Mouse (Mus musculus) ES-CJ7 (cell line): ENCODE results near the gene Ap4s1.
"Not testable (repeated sequence)": the region's sequence is repeated elsewhere in the genome, so short reads cannot be mapped to it uniquely, and the experiment has no call there.

ENCODE experiments used
- DNase-seq: peaks from one replicate; pipeline ENCODE4 v3.0.0; 2011; ENCODE audit warnings: low read depth, low spot score

The Ap4s1 gene

GRCm38 (mm10) chr12:51690893-51691844, at the start of gene Ap4s1:
Gene Ap4s1 (plus strand): TSS chr12:51691033.
- peak; percentile 59 for DNase-seq

DNA sequence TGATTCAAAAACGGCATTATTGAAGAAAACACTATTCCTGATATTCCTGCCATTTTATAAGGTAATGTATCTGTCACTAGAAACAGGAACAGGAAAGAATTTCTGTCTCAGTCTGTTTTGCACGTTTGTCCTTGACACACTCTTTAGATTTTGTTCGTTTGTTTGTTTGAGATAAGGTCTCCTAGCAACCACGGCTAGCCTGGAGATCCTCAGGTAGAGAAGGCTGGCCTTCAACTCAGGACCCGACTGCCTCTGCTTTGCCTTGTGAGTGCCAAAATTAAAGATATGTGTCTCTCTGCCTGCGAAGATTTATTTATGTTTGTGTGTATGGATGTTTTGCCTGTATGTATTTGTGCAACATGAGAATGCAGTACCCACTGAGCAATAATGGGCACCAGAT, 49.0 kb upstream of the Ap4s1 start:
- no peak for DNase-seq

DNA sequence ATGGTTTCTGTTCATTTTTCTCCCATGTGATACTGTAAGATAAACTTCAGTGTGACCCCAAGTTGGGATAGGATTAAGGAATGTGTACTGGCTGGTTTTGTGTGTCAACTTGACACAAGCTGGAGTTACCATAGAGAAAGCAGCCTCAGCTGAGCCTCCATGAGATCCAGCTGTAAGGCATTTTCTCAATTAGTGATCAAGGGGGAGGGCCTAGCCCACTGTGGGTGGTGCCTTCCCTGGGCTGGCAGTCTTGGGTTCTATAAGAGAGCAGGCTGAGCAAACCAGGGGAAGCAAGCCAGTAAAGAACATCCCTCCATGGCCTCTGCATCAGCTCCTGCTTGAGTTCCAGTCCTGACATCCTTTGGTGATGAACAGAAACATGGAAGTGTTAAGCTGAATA, 41.4 kb upstream of the Ap4s1 start:
- DNase-seq, result not testable (repeated sequence)

DNA sequence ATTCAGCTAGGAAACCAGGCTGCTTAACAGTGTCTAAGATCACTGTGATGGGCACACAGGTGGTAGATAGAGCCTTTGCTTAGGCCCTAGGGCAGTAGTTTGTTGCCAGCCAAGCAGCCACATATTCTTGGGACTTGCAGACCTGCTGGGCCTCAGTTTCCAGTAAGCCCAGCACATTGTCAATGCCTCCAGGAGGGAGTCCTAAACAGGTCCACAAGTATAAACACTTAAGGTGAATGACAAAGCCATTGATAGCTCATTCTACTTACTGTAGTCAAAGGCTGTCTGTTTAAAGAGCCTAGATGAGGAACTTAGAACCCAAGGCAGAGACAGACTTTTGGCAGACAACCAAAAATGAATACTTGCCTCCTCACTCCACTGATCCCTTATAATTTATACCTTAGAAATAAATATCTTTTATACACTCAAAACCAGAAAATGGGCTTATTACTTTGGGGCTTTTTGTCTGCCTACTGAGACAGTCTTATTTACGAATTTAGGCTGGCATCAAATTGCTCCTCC, 34.8 kb upstream of the Ap4s1 start:
- DNase-seq, result peak; percentile 45

DNA sequence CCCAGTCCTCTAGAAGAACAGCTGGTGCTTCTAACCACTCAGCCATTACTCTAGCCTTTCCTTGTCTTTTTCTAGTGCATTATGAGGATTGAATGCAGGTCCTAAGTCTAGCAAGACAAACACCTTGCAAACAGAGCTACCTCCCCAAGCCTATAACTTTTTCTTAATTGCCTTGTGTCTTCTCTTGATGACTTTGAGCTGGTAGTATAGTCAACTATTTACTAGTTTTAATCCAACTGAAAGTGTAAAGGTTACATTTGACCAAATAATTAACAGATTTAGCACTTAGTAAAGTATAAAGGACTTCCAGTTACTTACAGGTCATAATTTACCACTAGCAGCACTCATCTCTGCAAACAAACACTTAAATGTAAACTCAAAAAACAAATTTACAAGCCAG, 27.8 kb upstream of the Ap4s1 start:
- DNase-seq, result no peak

- no peak for DNase-seq
Observed at GRCm38 (mm10) chr12:51663908-51664307, 26.9 kb upstream of the Ap4s1 start.

DNA sequence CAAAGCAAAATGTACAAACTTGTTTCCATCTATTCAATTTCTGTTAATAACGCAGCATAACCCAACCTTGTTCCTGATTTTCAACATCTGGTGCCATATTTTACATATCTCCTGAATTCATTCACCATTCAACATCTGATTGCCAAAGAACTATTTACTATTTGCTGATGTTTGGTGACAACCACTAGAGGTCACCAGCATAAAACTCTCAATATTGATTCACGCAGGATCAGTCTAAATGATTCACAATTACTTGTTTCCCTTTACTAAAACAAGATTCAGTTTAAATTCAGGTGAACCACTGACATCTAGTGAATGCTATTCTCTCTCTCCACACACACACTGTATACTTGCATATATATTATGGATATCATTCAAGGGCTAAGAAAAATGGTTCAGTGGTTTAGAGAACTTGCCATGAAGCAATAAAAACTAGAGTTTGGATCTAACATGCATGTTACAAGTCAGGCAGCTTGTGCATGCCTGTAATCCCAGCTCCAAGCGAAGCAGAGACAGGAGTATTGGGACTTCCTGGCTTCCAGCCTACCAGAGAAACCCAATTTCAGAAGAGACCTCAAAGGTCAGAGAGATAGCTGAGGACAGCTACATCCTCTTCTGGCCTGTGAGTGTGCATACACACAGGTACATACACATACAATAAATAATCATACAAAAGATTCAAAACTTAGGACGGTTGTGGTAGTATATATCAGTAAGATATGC, 24.0 kb upstream of the Ap4s1 start:
- DNase-seq, result no peak

DNA sequence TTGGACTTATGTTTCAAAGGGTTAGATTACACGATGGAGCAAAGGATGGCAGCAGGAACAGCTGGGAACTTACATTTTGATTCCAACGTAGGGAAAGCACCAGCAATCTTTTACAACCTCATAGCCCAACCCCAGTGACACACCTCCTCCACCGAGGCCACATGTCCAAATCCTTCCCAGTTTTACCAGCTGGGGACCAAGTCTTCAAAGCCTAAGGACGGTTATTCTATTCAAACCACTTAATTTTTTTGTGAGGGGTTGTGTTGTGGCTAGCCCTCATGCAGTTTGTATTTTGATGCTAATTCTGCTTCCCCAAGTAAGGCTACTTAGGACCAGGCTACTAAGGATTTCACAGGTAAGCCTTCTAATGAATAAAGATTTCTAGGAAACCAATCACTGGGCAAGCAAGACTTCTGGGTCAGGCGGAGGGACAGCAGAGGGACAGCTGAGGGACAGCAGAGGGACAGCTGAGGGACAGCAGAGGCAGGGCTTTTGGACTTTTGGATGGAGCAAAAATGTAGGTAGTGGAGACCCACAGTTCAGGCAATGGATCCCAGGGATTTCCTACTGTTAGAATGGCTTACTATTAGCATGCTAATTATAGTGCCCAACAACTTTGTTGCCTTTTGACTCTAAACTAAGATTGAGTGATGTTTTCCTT, 19.5 kb upstream of the Ap4s1 start:
- DNase-seq, result peak; percentile 33

- DNase-seq, result no peak
Observed at GRCm38 (mm10) chr12:51673270-51673669, 17.6 kb upstream of the Ap4s1 start.

GRCm38 (mm10) chr12:51676442-51676841, 14.4 kb upstream of the Ap4s1 start:
- no peak for DNase-seq

- no peak for DNase-seq
Observed at GRCm38 (mm10) chr12:51678844-51679243, 12.0 kb upstream of the Ap4s1 start.

- DNase-seq, result no peak
Observed at GRCm38 (mm10) chr12:51688546-51688945, 2.3 kb upstream of the Ap4s1 start.

DNA sequence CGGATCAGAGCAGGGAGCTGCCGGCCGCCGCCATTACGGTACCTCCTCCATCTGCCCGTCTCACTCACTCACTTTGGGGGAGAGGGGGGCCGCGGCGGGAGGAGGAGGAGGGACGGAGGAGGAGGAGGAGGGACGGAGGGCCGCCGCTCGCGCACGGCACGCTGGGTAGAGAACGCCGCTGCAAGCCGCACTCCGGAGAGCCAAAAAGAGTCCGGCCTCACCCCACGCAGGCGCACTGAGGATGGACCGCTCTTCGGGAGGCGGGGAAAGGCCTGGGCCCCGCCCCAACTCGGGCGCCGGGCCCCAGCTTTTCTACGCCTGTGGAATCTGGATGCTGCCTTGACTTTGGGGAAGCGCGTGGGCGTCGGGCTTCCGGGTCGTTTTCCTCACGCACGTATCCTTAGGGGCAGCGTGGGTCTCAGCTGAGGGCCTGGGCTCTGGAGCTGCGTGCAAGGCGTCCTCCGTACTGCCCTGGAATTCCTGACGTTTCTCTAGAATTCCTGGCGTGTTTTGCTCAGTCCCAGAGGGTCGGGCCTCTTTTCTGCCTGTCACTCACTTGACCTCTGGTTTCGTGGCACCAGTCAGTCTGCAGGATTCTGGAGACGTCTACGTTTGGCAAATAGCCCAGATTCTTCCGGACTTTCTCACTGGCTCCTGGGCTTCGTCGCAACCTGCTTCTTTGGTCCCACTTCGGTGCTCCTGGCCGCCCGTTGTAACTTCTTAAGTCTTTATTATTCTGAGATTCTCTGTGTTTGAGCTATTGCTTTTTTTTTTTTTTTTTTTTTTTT, 1.2 kb downstream of the Ap4s1 start, which contains the start of gene Strn3:
Strn3 (minus strand) TSS at position 53 of the 788 bp plus-strand sequence.
- peak; percentile 96 for DNase-seq

- not testable (repeated sequence) for DNase-seq
Observed at GRCm38 (mm10) chr12:51692870-51693269, 2.0 kb downstream of the Ap4s1 start.

- no peak for DNase-seq
Observed at GRCm38 (mm10) chr12:51693419-51693818, 2.6 kb downstream of the Ap4s1 start.

DNA sequence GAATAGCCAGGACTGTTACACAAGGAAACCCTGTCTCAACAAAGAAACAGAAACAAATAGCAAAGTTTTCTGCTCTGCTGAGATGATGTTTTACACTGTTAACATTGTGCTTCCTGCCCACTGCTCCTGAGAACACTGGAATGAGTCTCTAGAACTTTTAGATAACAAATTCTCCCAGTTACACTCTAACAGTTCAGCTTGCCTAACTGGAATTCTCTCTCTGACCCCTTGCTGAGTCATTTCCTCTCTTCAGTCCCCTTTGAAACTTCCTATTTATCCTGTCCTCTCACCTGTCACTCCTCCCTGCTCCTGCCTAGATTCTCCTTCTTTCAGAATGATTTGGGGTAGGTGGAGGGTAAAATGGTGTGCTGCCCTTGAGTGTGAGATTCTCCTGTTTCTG, 3.3 kb downstream of the Ap4s1 start:
- DNase-seq, result peak; percentile 36

- no peak for DNase-seq
Observed at GRCm38 (mm10) chr12:51694966-51695365, 4.1 kb downstream of the Ap4s1 start.

GRCm38 (mm10) chr12:51696157-51696556, 5.3 kb downstream of the Ap4s1 start:
- no peak for DNase-seq

GRCm38 (mm10) chr12:51699623-51700393, 9.0 kb downstream of the Ap4s1 start:
- peak; percentile 36 for DNase-seq

DNA sequence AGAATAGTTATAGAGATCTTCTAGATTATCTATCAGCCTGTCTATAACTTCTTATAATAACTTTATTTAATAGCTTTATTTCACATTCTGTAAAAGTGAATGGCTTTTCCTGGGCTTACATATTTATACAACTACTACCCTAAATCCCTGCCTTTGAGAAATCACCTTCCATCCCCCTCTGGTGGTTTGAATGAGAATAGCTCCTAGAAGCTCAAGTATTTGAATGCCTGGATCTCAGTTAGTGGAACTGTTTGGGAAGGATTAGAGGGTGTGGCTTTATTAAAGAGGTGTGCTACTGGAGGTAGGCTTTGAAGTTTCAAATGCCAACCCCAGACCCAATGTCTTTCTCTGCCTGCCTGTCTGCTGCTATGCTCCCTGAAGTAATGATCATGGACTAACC, 10.9 kb downstream of the Ap4s1 start:
- peak; percentile 73 for DNase-seq
